Mouse (Mus musculus) bone marrow, adult 2 months (tissue): ENCODE measurements around the gene Tmem88. TPM values are rescaled to one million over a fixed set of nuclear protein-coding genes. Genes with fewer than 3 reads are reported as not detected.

ENCODE experiments used
- H3K27ac ChIP-seq: fragments of 200-500 bp; 2 replicates; pipeline ENCODE4 v1.5.1; 2012; ENCODE audit warnings: low read depth, mild to moderate bottlenecking, control low read depth, inconsistent platforms, low read length; ENCODE audit not compliant: control insufficient read depth, poor library complexity, insufficient read depth
- H3K4me1 ChIP-seq: fragments of 200-500 bp; 2 replicates; pipeline ENCODE4 v1.6.1; 2011; ENCODE audit warnings: low read length; ENCODE audit not compliant: control insufficient read depth, insufficient read depth
- H3K4me3 ChIP-seq: fragments of 200-500 bp; replicated peaks from 2 replicates; pipeline ENCODE3; 2011; ENCODE audit warnings: mild to moderate bottlenecking, low read depth, low read length, control low read depth; ENCODE audit not compliant: control insufficient read depth
- CTCF ChIP-seq: fragments of 200-500 bp; IDR thresholded peaks from 2 replicates; pipeline ENCODE4 v1.5.1; 2011; ENCODE audit warnings: low read length, control low read depth; ENCODE audit not compliant: control insufficient read depth, insufficient read depth
- POLR2A ChIP-seq: fragments of 200-500 bp; IDR thresholded peaks from 2 replicates; pipeline ENCODE4 v1.6.1; 2011; ENCODE audit warnings: low read depth, mild to moderate bottlenecking, control low read depth, low read length, borderline replicate concordance; ENCODE audit not compliant: control insufficient read depth
- WGBS: fragments of 180-500 bp; shearing (Covaris S2); methylation state at CpG from one replicate; pipeline ENCODE4 v1.1.7; 2018; 5-methylcytosine and 5-hydroxymethylcytosine counted together
- polyA plus RNA-seq: library from polyadenylated mRNA; stranded (reverse); fragments of >200 nt; gene quantifications from 2 replicates; pipeline ENCODE4 v1.2.4, GENCODE M21; 2011; ENCODE audit warnings: low replicate concordance; ENCODE audit not compliant: missing spikeins, insufficient read depth, insufficient read length

Tmem88 gene
- polyA plus RNA-seq, 1 experiment, result 1.6 TPM

DNA sequence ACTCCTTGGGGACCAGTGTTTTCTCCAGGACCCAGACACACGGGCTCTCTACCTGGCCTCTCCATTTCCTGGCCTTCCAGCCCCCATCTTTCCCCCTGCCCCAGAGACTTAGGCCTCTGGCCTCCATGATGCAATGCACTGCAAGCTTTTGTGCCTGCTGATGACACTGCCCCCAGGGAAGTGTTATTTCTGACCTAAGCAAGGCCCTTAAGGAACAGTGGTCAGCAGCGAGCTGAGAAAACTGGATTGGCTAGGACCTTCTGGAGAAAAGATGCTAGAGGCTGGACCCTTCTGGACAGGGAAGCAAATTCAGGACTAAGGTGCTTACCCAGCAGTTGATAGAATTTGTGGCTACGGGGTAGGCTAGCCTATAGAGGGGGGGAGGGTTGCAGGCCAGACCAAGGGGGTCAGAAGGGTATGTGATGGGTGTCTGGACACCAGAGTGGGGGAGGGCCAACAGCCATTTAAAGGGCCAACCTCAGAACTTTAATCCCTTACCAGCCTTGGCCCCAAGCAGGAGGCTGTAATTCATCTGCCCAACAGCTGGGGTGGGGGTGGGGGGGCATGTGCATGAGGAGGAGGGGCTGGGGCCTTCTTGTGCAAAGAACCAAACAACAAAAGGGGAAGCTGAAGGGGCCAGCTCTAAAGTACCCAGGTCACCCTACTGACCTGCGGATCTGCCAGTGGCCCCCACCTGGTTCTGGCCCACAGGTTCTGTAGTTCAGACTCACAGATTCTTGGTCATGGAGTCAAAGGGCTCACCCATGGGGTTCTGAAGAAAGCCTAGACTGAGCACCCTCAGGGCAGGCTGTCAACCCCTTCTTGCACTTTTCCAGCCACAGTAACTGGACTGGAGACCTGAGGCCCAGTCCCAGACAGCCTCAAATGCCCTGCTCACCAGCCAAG is 16.6 kb upstream of the Tmem88 start:
- TF ChIP-seq POLR2A, result no peak
- TF ChIP-seq CTCF, result no peak
- 37% methylated on average over 4 of the region's 4 CpGs for WGBS
- H3K4me1 ChIP-seq, result peaks cover 7% of the 10 kb centered on the region; the same call in 1 of the 2 replicates
- H3K27ac ChIP-seq, result peak overlapping the region; percentile 94
- peak overlapping the region; percentile 67 for H3K4me3 ChIP-seq

DNA sequence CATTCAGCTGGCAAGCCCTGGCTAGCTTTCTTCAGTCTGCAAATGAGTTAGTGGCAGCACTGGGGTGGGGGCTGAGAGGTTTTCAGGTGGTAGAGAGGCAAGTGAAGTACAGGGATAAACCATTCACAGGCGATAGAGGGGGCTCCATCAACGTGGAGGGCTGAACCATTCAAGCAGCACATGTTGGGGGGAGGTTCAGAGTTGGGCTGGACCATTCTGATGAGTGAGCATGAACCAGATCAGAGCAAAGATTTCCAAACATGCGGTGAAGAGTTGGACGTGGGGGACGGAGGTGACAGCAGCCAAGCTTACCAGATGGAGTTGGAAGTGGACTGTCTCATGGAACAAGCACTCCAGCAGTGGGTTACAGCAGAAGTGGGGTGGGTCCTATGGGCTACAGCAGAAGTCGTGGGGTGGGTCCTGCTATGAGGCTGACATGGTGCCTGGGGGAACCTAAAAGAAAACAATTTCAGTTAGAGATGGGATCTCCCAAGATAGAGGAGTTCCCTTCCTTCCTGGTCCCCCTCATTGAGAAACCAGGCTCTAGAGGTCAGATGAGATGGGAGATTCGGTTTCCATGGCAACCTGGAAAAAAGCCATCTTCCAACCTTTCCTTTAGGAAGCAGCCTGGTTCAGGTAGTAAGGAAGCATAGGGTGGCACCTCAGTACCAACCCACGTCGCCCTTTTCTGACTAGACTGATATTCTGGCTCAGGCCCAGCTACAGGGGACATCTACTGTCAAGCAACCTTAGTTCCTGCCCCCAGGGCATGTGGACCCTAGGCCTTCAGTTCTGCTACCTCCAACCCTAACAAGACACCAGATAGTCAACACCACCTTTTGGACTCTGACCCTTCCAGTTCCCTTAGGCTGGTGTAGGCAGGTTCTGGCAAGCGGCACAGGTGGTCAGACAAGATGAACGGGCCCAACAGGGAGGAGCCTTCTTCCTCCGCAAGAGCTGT is 15.5 kb upstream of the Tmem88 start, which contains the start of gene Kdm6b:
TSS of gene Kdm6b (minus strand) at position 455 of the 961 bp plus-strand sequence.
- TF ChIP-seq POLR2A (no peak), CTCF (no peak)
- H3K27ac ChIP-seq, result peak within 1 kb of the TSS; percentile 94
- H3K4me3 ChIP-seq, result peak within 1 kb of the TSS; percentile 59
- WGBS, result 29% methylated on average over 12 of the region's 12 CpGs
- H3K4me1 ChIP-seq, result peaks cover 7% of the 10 kb centered on the region; the same call in 1 of the 2 replicates

DNA sequence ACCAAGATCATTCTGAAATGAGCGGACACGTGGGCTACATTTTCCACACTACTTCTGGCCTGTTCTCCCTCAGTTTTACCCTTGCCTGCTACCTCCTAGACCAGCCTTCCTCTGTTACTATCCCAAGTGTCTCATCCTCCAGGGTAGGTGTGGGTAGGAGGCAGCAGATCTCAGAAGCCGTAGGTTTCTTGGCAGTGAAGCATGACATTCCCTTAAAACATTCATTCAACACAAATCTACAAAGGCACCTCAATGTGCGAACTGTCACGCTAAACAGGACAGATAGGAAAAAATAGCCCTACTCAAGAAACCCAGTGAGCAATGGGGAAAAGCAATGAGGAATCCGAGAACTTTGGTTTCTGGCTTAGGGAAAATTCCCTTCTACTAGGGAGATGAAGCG is 14.5 kb upstream of the Tmem88 start:
- TF ChIP-seq CTCF, result no peak
- no peak for TF ChIP-seq POLR2A
- Histone ChIP-seq H3K4me3 (peak overlapping the region; percentile 3), H3K4me1 (peaks cover 7% of the 10 kb centered on the region; the same call in 1 of the 2 replicates), H3K27ac (no peak overlapping the region)
- WGBS, result 79% methylated on average over 7 of the region's 7 CpGs

DNA sequence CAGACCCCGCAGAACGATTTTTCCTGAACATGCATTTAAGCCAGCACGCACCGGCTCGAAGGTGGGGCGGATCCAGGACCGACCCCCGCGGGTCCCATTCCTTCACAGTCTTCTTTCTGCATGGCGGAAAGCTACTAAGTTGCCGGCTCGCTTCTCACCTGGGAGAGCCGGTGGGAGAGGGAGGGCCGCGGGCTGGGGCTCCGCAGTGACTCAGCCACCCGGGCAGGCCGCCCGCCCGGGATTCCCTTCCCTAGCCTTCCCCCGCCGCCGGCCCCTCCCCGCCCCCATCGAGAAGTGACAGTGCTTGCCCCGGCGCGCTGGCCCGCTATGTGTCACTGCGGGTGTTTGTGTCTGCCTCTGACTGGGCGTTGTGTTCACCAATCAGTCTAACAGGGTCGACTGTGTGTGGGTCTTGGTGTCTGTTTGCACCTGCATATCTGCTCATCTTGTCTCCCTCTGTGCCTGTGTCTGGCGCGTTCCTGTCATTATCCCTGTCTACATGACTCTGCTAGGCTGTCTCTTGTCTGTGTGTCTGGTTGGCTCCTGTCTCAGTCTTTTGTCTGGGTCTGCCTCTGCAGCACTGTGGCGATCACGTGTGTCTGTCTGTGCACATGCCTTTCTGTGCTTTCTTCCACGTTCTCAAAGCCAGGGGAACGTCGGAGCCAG is 13.6 kb upstream of the Tmem88 start:
- 3% methylated on average over 39 of the region's 39 CpGs for WGBS
- TF ChIP-seq POLR2A (no peak), CTCF (no peak)

GRCm38 (mm10) chr11:69411073-69411535 is 13.1 kb upstream of the Tmem88 start:
- Histone ChIP-seq H3K27ac (peak overlapping the region; percentile 96), H3K4me1 (peaks cover 5% of the 10 kb centered on the region; the same call in 1 of the 2 replicates), H3K4me3 (peak overlapping the region; percentile 98)
- 0% methylated on average over 26 of the region's 26 CpGs for WGBS
- peak; percentile 57 for TF ChIP-seq POLR2A
- TF ChIP-seq CTCF, result no peak

More for the DNA sequence above, 13.6 kb upstream of the Tmem88 start:
- Histone ChIP-seq H3K4me1 (peaks cover 5% of the 10 kb centered on the region; the same call in 1 of the 2 replicates), H3K27ac (peak overlapping the region; percentile 96), H3K4me3 (peak overlapping the region; percentile 98)

GRCm38 (mm10) chr11:69410310-69411072 is 12.5 kb upstream of the Tmem88 start:
- TF ChIP-seq CTCF (no peak), POLR2A (no peak)
- under 1% methylated on average over 41 of the region's 41 CpGs for WGBS
- Histone ChIP-seq H3K27ac (peak overlapping the region; percentile 96), H3K4me1 (peaks cover 5% of the 10 kb centered on the region; the same call in 1 of the 2 replicates), H3K4me3 (peak overlapping the region; percentile 98)

DNA sequence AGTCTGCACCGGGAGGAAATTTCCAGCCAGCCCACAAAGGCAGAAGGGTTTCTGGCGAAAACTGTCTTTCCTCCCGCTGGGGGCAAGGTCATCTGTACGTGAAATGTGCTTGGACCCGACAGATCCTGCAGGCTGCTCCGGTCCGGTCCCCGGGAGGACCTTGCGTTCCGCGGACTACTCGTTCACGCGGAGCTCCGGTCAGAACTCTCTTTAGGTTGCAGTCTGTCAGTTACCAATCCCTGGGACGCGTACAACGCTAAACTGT is 11.9 kb upstream of the Tmem88 start:
- no peak; the same call in 1 of the 2 replicates for TF ChIP-seq POLR2A
- no peak for TF ChIP-seq CTCF
- WGBS, result under 1% methylated on average over 18 of the region's 18 CpGs
- Histone ChIP-seq H3K4me3 (peak overlapping the region; percentile 98), H3K27ac (peak overlapping the region; percentile 96), H3K4me1 (peaks cover 5% of the 10 kb centered on the region; the same call in 1 of the 2 replicates)
